Mouse (Mus musculus): ENCODE measurements around the gene Coq8a. TPM values are rescaled to one million over a fixed set of nuclear protein-coding genes. Genes with fewer than 3 reads are reported as not detected.
A peak's percentile ranks its signal among the peaks of the same experiment; 100 is the strongest.

The Coq8a gene
- polyA plus RNA-seq, 1 experiment from 2014 or later = 7.8 TPM

DNA sequence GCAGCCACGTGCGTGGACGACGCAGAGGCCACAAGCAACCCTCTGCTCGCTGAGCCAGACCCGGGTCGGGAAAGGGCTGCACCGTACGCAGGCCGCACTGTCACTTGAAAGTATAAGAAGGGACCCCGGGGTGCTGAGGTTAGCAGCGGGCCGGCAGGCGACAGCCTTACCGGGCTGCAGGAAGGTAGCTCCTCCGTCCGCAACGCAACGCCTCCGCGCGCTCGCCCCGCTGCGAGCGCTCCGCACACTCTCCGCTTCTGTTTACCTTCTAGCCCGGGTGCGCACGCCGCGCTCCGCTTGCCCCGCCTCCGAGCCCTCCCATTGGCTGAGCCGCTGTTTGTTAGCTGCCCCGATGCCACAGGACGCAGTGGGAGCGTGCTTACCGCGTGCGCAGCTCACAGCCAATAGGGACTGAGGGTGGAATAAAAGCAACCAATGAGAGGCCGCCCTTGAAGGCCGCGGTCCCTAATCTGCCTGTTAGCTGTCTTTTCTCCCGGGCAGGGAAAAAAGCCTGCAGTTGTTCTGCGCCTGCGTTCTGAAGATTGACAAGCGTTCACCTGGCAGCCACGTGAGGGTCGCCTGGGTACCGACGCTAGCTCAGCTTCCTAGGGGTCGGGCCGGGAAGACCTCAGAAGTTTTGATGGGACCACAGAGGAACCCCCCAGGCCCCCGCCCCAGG lies 3.6 kb downstream of the Coq8a start:
- 1% methylated on average over 57 of the region's 57 CpGs for WGBS
- peaks cover 14% of the 10 kb centered on the region; the same call in 1 of the 2 replicates for H3K27me3 ChIP-seq
- ATAC-seq (ENCODE audit: low FRiP score, low read depth) = peak; percentile 100
- peak overlapping the region; percentile 63 for H3K9ac ChIP-seq
- no peaks in the 10 kb centered on the region for H3K36me3 ChIP-seq
- H3K4me3 ChIP-seq = peak overlapping the region; percentile 72
- H3K4me1 ChIP-seq = peaks cover 13% of the 10 kb centered on the region
- peak overlapping the region; percentile 96 for H3K4me2 ChIP-seq (replicated peaks)
- H3K9me3 ChIP-seq = no peaks in the 10 kb centered on the region
- H3K27ac ChIP-seq = no peak overlapping the region

GRCm38 (mm10) chr1:180194781-180195471 lies 4.5 kb downstream of the Coq8a start:
- Histone ChIP-seq H3K36me3 (no peaks in the 10 kb centered on the region), H3K27me3 (peaks cover 14% of the 10 kb centered on the region; the same call in 1 of the 2 replicates), H3K27ac (no peak overlapping the region), H3K4me1 (peaks cover 13% of the 10 kb centered on the region), H3K9me3 (no peaks in the 10 kb centered on the region), H3K4me2 (replicated peaks) (peak overlapping the region; percentile 96), H3K4me3 (peak overlapping the region; percentile 72), H3K9ac (peak overlapping the region; percentile 63)
- ATAC-seq (ENCODE audit: low FRiP score, low read depth) = peak; percentile 21; the same call in 1 of the 2 replicates
- 31% methylated on average over 9 of the region's 9 CpGs for WGBS

GRCm38 (mm10) chr1:180194048-180194447 lies 5.4 kb downstream of the Coq8a start:
- Histone ChIP-seq H3K27me3 (peaks cover 14% of the 10 kb centered on the region; the same call in 1 of the 2 replicates), H3K4me3 (no peak overlapping the region), H3K27ac (no peak overlapping the region), H3K4me2 (replicated peaks) (no peak overlapping the region), H3K36me3 (no peaks in the 10 kb centered on the region), H3K9me3 (no peaks in the 10 kb centered on the region), H3K9ac (no peak overlapping the region), H3K4me1 (peaks cover 13% of the 10 kb centered on the region)
- 87% methylated on average over 9 of the region's 9 CpGs for WGBS
- no peak for ATAC-seq (ENCODE audit: low FRiP score, low read depth)

GRCm38 (mm10) chr1:180193391-180193935 lies 5.9 kb downstream of the Coq8a start:
- no peak overlapping the region for H3K9ac ChIP-seq
- peaks cover 14% of the 10 kb centered on the region; the same call in 1 of the 2 replicates for H3K27me3 ChIP-seq
- no peak for ATAC-seq (ENCODE audit: low FRiP score, low read depth)
- H3K9me3 ChIP-seq = no peaks in the 10 kb centered on the region
- H3K4me1 ChIP-seq = peaks cover 13% of the 10 kb centered on the region
- H3K36me3 ChIP-seq = no peaks in the 10 kb centered on the region
- H3K4me2 ChIP-seq (replicated peaks) = no peak overlapping the region
- 75% methylated on average over 8 of the region's 8 CpGs for WGBS
- H3K4me3 ChIP-seq = no peak overlapping the region
- H3K27ac ChIP-seq = no peak overlapping the region

GRCm38 (mm10) chr1:180192866-180193265 lies 6.5 kb downstream of the Coq8a start:
- Histone ChIP-seq H3K27me3 (peaks cover 14% of the 10 kb centered on the region; the same call in 1 of the 2 replicates), H3K9me3 (no peaks in the 10 kb centered on the region; the same call in 1 of the 2 replicates), H3K4me3 (no peak overlapping the region), H3K27ac (no peak overlapping the region), H3K4me1 (peaks cover 13% of the 10 kb centered on the region), H3K36me3 (no peaks in the 10 kb centered on the region), H3K4me2 (replicated peaks) (no peak overlapping the region), H3K9ac (no peak overlapping the region)
- WGBS = 52% methylated on average over 4 of the region's 4 CpGs
- no peak for ATAC-seq (ENCODE audit: low FRiP score, low read depth)

DNA sequence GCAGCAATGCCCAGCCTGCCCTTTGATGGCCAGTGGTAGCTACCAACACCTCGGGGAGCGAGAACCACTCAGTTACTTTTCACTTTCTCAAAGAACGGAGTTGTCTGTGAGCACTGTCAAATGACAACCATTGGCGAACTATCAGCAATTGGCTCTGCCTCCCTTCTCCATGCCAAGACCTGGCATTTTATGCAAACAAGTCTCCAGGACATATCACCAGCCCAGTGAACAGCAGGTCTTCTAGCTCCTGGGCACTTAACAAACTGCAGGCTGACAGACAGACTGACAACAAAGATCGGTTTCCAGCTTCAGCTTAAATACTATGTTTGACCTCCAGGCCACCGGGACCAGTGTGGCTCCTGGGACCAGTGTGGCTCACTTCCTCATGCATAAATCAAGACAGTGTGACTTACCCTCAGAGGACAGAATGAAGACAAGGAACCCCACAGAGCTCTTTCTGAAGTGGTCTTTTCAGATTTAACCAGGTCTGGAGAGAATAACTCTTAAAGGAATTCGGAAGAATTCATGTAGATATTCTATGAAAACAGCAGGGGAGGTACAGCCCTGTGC lies 7.7 kb downstream of the Coq8a start:
- Histone ChIP-seq H3K4me3 (no peak overlapping the region), H3K36me3 (no peaks in the 10 kb centered on the region), H3K4me2 (replicated peaks) (no peak overlapping the region), H3K27ac (no peak overlapping the region), H3K9me3 (no peaks in the 10 kb centered on the region; the same call in 1 of the 2 replicates), H3K27me3 (peaks cover 14% of the 10 kb centered on the region; the same call in 1 of the 2 replicates), H3K4me1 (peaks cover 13% of the 10 kb centered on the region), H3K9ac (no peak overlapping the region)
- no peak for ATAC-seq (ENCODE audit: low FRiP score, low read depth)
- 60% methylated on average over 7 of the region's 7 CpGs for WGBS

GRCm38 (mm10) chr1:180191112-180191511 lies 8.3 kb downstream of the Coq8a start:
- ATAC-seq (ENCODE audit: low FRiP score, low read depth) = no peak
- peaks cover 14% of the 10 kb centered on the region; the same call in 1 of the 2 replicates for H3K27me3 ChIP-seq
- no peak overlapping the region for H3K4me2 ChIP-seq (replicated peaks)
- H3K9ac ChIP-seq = no peak overlapping the region
- H3K9me3 ChIP-seq = no peaks in the 10 kb centered on the region; the same call in 1 of the 2 replicates
- no peaks in the 10 kb centered on the region for H3K36me3 ChIP-seq
- H3K4me3 ChIP-seq = no peak overlapping the region
- 74% methylated on average over 8 of the region's 8 CpGs for WGBS
- H3K27ac ChIP-seq = no peak overlapping the region
- H3K4me1 ChIP-seq = peaks cover 8% of the 10 kb centered on the region

DNA sequence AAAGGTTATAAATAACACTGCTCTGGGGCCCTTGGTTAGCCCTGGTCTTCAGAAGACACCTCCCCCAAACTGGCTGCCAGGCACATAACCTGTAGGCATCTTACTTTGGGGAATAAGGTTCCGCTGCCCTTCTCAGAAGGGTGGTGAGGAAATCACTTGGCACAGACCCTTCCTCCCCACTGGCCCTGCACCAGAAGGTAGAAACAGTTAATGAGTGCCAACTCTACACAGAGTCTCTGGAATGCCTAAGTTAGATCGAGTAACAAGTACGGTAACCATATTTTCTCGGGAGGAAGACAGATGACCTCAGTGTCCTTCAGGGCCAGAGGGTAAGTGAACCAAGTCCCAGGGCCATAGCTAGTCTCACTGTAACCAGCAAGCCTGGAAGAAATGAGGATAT lies 10.5 kb downstream of the Coq8a start:
- Histone ChIP-seq H3K4me2 (replicated peaks) (no peak overlapping the region), H3K4me1 (no peaks in the 10 kb centered on the region), H3K27me3 (0 out of 2 replicates have a peak, but pooled peaks cover 1% of the 10 kb centered on the region), H3K9me3 (no peaks in the 10 kb centered on the region; the same call in 1 of the 2 replicates), H3K27ac (no peak overlapping the region), H3K4me3 (no peak overlapping the region), H3K36me3 (no peaks in the 10 kb centered on the region), H3K9ac (no peak overlapping the region)
- 81% methylated on average over 4 of the region's 4 CpGs for WGBS
- no peak for ATAC-seq (ENCODE audit: low FRiP score, low read depth)

DNA sequence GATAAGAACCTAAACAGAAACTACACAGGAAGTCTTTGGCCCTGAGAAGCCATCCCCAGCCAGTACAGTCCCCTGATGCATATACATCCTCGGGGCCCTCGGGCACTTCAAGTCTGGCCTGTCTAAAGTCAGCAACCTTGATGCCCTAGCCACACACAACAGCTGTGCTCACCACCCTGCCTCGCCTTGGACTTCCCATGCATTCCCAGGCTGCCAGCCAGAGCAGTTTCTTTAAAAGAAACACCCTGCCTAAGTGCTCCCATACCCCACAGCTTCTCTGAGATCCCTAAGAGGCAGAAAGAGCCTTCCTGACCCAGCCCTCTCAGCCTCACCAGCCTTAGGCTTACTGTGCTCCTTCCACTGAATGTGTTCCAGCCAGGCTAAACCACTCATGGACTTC lies 13.0 kb downstream of the Coq8a start:
- Histone ChIP-seq H3K27me3 (no peaks in the 10 kb centered on the region), H3K4me1 (no peaks in the 10 kb centered on the region), H3K4me3 (no peak overlapping the region), H3K4me2 (replicated peaks) (no peak overlapping the region), H3K9ac (no peak overlapping the region), H3K27ac (no peak overlapping the region), H3K36me3 (no peaks in the 10 kb centered on the region), H3K9me3 (no peaks in the 10 kb centered on the region; the same call in 1 of the 2 replicates)
- WGBS = 90% methylated on average over 3 of the region's 3 CpGs
- no peak for ATAC-seq (ENCODE audit: low FRiP score, low read depth)

DNA sequence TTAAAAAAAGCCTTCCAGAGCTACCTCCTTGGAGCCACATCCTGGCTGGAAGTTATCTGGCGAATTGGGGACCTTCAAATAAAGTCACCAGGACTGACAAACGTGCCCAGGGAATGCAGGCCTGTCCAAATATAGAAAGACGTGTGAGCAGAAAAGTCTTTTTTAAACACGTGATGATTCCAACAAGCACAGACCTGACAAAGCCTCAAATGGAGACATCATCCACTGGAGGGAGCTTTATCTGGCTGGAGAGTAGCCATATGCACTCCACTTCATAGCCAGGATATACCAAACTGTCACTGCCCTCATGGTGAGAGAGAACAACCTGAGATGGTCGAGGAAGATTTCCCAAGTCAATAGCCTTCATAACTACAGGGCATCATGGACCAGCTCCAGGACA lies 13.5 kb downstream of the Coq8a start:
- Histone ChIP-seq H3K27ac (no peak overlapping the region), H3K4me2 (replicated peaks) (no peak overlapping the region), H3K4me3 (no peak overlapping the region), H3K9ac (no peak overlapping the region), H3K27me3 (no peaks in the 10 kb centered on the region), H3K36me3 (no peaks in the 10 kb centered on the region), H3K4me1 (no peaks in the 10 kb centered on the region), H3K9me3 (no peaks in the 10 kb centered on the region; the same call in 1 of the 2 replicates)
- 68% methylated on average over 5 of the region's 5 CpGs for WGBS
- no peak for ATAC-seq (ENCODE audit: low FRiP score, low read depth)

- Histone ChIP-seq H3K9ac (no peak overlapping the region), H3K4me1 (no peaks in the 10 kb centered on the region), H3K9me3 (no peaks in the 10 kb centered on the region; the same call in 1 of the 2 replicates), H3K27ac (no peak overlapping the region), H3K36me3 (no peaks in the 10 kb centered on the region), H3K4me2 (replicated peaks) (no peak overlapping the region), H3K4me3 (no peak overlapping the region), H3K27me3 (no peaks in the 10 kb centered on the region)
- WGBS = 36% methylated on average over 7 of the region's 7 CpGs
- no peak for ATAC-seq (ENCODE audit: low FRiP score, low read depth)
Measured at GRCm38 (mm10) chr1:180184768-180185167, 14.6 kb downstream of the Coq8a start.
